Mouse (Mus musculus) intestine, embryonic 16.5 days (tissue): ENCODE measurements around the gene Stag1. TPM values are rescaled to one million over a fixed set of nuclear protein-coding genes. Genes with fewer than 3 reads are reported as not detected.
A peak's percentile ranks its signal among the peaks of the same experiment; 100 is the strongest.

ENCODE experiments used
- ATAC-seq: fragments of 200-750 bp; cut with Nextera tagmentation; 2 replicates; pipeline ENCODE4 v1.8.0; 2017; ENCODE audit warnings: moderate TSS enrichment, moderate library complexity
- H3K27ac ChIP-seq: fragments of 300-500 bp; sonication (generic); 2 replicates; pipeline ENCODE4 v1.5.1; 2014; ENCODE audit warnings: mild to moderate bottlenecking, low read length
- H3K27me3 ChIP-seq: fragments of 300-500 bp; sonication (generic); replicated peaks from 2 replicates; pipeline ENCODE4 v1.6.1; 2014; ENCODE audit warnings: low read length, control low read depth, mixed read lengths; ENCODE audit not compliant: control insufficient read depth, insufficient read depth
- H3K36me3 ChIP-seq: fragments of 300-500 bp; sonication (generic); 2 replicates; pipeline ENCODE4 v1.6.1; 2014; ENCODE audit warnings: low read length, control low read depth; ENCODE audit not compliant: control insufficient read depth, insufficient read depth
- H3K4me1 ChIP-seq: fragments of 300-500 bp; sonication (generic); 2 replicates; pipeline ENCODE4 v1.6.1; 2014; ENCODE audit warnings: low read length, control low read depth, mixed read lengths; ENCODE audit not compliant: control insufficient read depth, insufficient read depth
- H3K4me2 ChIP-seq: fragments of 300-500 bp; sonication (generic); 2 replicates; pipeline ENCODE4 v1.6.1; 2014; ENCODE audit warnings: low read depth, low read length, control low read depth
- H3K4me3 ChIP-seq: fragments of 300-500 bp; sonication (generic); 2 replicates; pipeline ENCODE4 v1.5.1; 2014; ENCODE audit warnings: mild to moderate bottlenecking, low read length
- H3K9ac ChIP-seq: fragments of 300-500 bp; sonication (generic); 2 replicates; pipeline ENCODE4 v1.6.1; 2014; ENCODE audit warnings: low read depth, low read length
- H3K9me3 ChIP-seq: fragments of 300-500 bp; sonication (generic); 2 replicates; pipeline ENCODE4 v1.6.1; 2016; ENCODE audit warnings: low read length, control low read depth; ENCODE audit not compliant: control insufficient read depth
- WGBS: fragments of 180-500 bp; shearing (Covaris S2); extraction: QIAGEN DNeasy Blood & Tissue Kit; methylation state at CpG from one replicate; pipeline ENCODE4 v1.1.7; 2014; 5-methylcytosine and 5-hydroxymethylcytosine counted together
- polyA plus RNA-seq: library from polyadenylated mRNA; unstranded; fragments of >200 nt; fragmentation: Nextera tagmentation; extraction: Ambion mirVana; gene quantifications from 2 replicates; pipeline ENCODE4 v1.2.1, GENCODE M21; 2015

Gene Stag1
- 24.8 and 29.4 TPM in 2 replicates for polyA plus RNA-seq

DNA sequence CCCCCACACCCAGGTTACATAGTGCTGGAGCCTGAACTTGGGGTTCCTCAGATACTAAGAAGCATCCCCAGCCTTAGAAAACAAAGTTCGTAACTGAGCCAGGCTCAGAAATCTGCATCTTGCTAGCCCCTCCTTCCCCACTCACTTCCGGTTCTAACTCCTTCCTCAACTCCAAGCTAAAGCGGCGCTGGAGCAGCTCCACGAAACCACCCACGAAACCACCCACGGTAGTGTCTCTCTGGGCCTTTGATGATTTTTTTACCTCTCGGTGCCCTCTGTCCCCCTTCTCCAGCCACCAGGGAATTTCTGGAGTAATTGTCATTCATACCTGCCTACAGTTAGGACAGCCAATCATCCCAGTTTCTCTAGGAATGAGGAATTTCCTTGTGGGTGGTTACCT, at the start of gene Stag1:
Gene Stag1 (plus strand): TSS at position 253 of the 400 bp plus-strand sequence.
- H3K27ac ChIP-seq: no peak within 1 kb of the TSS
- no peaks in the 10 kb centered on the region for H3K9me3 ChIP-seq
- no peak within 1 kb of the TSS for H3K4me3 ChIP-seq
- no peaks in the 10 kb centered on the region for H3K27me3 ChIP-seq
- no peak within 1 kb of the TSS for H3K4me2 ChIP-seq
- WGBS: 88% methylated on average over 8 of the region's 8 CpGs
- H3K9ac ChIP-seq: no peak within 1 kb of the TSS
- H3K36me3 ChIP-seq: no peaks in the 10 kb centered on the region
- H3K4me1 ChIP-seq: no peaks in the 10 kb centered on the region
- no peak for ATAC-seq

DNA sequence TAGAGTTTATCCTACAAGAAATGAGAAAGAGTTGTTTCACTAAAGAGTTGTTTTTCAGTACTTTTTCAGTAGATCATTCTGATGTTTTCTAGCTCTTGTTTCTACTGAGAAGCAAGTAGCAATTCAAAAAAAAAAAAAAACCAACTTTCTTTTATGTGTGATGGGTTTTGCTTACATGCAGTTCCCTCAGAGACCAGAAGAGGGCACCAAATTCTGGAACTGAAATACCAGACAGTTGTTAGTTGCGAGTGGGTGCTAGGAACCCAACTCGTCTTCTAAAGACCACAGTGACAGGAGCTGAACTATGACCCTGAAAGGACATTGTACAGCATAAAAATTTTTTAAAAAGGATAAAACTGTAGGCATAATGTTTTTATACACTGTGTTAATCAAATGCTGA, 49.3 kb upstream of the Stag1 start:
- Histone ChIP-seq H3K4me1 (peaks cover 8% of the 10 kb centered on the region), H3K9me3 (peaks cover 5% of the 10 kb centered on the region), H3K9ac (no peak overlapping the region), H3K4me2 (no peak overlapping the region), H3K27me3 (no peaks in the 10 kb centered on the region), H3K27ac (no peak overlapping the region), H3K4me3 (no peak overlapping the region), H3K36me3 (no peaks in the 10 kb centered on the region)
- 94% methylated on average over 2 of the region's 2 CpGs for WGBS
- ATAC-seq: no peak

DNA sequence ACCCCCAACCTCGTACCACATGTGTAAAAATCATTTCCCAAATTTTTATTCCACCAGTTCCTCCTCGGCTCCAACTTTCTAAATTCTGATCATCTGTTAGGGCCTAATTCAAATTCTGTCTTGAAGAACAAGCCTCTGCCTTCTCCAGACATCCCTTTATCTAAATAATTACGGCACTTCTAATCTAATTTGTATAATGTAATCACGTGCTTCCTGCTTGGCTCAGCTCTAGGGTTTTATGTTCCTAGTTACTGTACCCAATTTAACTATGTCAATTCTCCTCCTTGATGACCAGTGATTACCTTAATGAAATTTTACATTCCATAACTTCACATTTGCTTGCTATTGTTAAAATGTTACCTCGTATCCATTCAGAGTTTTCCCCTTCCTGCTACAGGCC, 41.9 kb upstream of the Stag1 start:
- Histone ChIP-seq H3K4me2 (no peak overlapping the region), H3K4me3 (no peak overlapping the region), H3K4me1 (no peaks in the 10 kb centered on the region), H3K27me3 (no peaks in the 10 kb centered on the region), H3K9ac (no peak overlapping the region), H3K36me3 (no peaks in the 10 kb centered on the region), H3K9me3 (no peaks in the 10 kb centered on the region), H3K27ac (no peak overlapping the region)
- WGBS: 60% methylated on average over 5 of the region's 5 CpGs
- ATAC-seq: no peak

DNA sequence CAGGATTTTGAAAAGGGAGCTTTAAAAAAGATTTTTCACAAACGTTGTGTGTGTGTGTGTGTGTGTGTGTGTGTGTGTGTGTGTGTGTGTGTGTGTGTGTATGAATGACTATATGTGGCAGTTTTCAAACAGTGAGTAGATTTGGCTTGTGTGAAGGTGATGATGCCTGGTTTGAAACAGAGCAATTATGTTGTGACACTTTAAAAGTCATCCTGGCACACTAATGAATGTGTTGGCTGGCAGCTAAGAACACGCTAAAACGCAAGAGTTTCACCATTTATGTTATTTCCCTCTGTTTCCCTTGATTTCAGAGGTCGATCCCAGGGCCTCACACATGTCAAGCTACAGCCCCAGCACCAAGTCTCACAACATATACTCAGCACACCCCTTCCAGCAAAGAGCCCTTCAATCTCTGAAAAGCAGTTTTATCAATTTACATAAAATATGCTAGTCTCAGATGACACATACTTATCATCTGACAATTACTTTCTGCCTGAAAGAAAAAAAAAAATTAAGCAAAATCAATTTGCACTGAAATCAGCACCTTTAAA, 39.5 kb upstream of the Stag1 start:
- no peaks in the 10 kb centered on the region for H3K4me1 ChIP-seq
- H3K4me2 ChIP-seq: no peak overlapping the region
- no peaks in the 10 kb centered on the region for H3K27me3 ChIP-seq
- no peaks in the 10 kb centered on the region for H3K9me3 ChIP-seq
- no peak for ATAC-seq
- H3K4me3 ChIP-seq: no peak overlapping the region
- H3K36me3 ChIP-seq: no peaks in the 10 kb centered on the region
- H3K27ac ChIP-seq: no peak overlapping the region
- 78% methylated on average over 4 of the region's 4 CpGs for WGBS
- H3K9ac ChIP-seq: no peak overlapping the region

DNA sequence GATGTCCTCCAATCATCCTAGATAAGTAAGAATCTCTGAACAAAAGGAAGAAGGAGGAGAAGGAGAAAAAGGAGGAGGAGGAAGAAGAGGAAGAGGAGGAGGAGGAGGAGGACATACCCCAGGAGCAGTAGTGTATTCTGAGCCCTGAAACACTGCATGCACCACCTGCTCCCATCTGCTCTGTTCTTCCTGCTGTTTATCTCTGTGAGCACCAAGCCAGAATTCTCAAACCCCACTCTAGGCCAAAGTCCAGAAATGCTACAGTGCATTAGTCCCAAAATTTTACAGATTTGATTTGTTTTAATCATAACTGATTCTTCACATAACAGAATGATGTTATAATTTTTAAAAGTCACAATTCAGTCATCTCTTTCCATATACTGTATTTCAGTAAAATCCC, 38.6 kb upstream of the Stag1 start:
- Histone ChIP-seq H3K27ac (no peak overlapping the region), H3K9ac (no peak overlapping the region), H3K27me3 (no peaks in the 10 kb centered on the region), H3K4me3 (no peak overlapping the region), H3K36me3 (no peaks in the 10 kb centered on the region), H3K4me1 (no peaks in the 10 kb centered on the region), H3K9me3 (no peaks in the 10 kb centered on the region), H3K4me2 (no peak overlapping the region)
- ATAC-seq: no peak

DNA sequence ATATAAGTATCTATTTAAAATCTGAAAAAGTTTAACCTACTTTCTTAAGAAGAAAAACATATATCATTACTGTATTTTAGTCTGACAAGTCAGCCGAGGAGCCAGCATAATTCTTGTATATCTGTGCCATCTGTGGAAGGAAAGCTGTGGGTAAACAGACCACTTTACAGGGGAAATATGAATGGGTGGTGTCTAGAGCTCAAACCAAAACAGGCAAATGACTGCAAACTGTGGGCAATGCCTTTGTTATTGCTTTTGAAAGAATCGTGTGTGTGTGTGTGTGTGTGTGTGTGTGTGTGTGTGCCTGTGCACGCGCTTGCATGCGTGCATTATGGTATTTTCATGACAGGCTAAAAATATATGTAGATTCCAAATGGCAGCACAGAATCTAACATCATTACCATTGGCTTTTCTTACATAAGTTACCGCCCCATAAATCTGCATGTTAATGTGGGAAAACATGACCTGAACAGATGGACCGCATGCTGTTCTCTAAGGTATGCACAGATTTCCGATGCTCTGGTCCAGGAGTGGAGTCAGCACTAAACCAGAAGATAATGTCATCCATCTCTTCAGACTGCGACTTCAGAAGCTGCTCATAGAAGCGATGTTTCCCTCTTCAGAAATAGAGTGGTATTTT, 37.2 kb upstream of the Stag1 start:
- Histone ChIP-seq H3K9me3 (no peaks in the 10 kb centered on the region), H3K36me3 (no peaks in the 10 kb centered on the region), H3K4me2 (no peak overlapping the region), H3K27me3 (no peaks in the 10 kb centered on the region), H3K27ac (no peak overlapping the region), H3K9ac (no peak overlapping the region), H3K4me1 (no peaks in the 10 kb centered on the region), H3K4me3 (no peak overlapping the region)
- no peak for ATAC-seq
- 83% methylated on average over 10 of the region's 10 CpGs for WGBS

DNA sequence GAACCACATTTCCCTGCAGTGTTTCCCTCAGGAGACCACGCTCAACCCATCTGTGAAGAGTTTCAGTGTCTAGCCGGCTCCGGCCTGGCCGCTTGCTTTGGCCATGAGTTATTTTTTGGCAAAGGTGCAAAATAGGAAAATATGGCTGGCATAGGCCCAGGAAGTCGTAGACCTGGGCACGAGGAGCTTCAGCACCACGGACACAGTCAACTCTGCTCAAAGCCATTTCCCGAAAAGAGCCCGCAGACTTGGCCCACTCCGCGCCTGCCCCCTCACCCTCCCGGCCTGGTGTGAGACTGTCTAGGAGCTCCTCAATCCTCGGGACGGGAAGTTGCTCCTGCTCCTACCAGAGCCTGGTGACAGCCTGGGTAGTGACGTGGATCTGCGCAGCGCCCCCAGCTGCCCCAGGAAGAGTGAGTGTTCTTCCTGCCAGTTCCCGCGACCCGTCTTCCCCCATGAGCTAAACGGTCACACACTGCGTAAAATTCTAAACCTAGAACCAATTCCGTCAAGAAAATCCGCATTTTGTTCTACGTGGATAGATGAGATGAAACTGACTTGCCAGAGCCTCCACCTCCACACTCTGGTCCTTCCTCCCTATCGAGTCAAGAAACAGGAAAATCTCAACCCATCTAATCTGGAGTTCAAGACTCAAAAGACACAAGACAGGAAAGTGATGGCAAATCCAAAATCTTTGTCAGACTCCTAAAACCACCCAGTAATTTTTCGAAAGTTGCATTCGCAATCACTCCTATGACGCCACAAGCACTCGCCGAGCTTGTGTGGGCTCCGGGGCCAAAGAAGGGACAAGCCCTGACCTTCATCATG, 27.6 kb upstream of the Stag1 start:
- 9% methylated on average over 32 of the region's 32 CpGs for WGBS
- H3K27ac ChIP-seq: no peak overlapping the region
- ATAC-seq: peak; percentile 77

DNA sequence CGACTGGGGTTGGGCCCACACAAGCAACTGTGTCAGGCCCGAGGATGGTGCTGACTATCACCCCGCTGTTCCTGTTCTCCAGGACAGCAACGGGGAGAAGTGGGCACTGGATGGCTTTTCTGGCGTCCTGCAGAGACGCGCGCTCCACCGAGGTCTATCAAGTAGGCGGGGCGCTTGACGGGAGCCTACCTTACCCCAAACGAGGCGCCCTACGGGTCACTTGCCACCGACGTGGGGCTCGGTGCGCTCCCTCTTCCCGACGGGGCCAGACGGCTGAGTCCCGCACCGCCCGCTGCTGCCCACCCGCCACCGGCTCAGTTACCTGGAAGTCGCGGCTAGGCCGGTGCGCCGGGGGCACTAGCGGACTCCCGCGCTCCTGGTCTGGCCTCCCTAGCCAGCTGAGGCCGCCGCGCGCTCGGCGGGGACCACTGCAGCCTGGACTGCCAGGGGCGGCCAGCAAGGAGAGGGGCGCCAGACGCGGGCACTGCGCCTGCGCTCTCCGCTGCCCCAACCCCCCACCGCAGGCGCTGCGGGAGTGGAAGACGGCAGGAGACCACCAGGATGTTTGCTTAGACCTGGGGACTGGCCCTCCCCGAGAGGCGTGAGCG, 26.9 kb upstream of the Stag1 start, which contains the start of gene Slc35g2:
Gene Slc35g2 (minus strand): TSS at position 465 of the 608 bp plus-strand sequence.
- Histone ChIP-seq H3K4me1 (no peaks in the 10 kb centered on the region), H3K36me3 (no peaks in the 10 kb centered on the region), H3K9me3 (no peaks in the 10 kb centered on the region), H3K27me3 (no peaks in the 10 kb centered on the region), H3K4me3 (peak within 1 kb of the TSS; percentile 76), H3K4me2 (peak within 1 kb of the TSS; percentile 96), H3K27ac (no peak within 1 kb of the TSS), H3K9ac (peak within 1 kb of the TSS; percentile 73)
- under 1% methylated on average over 48 of the region's 55 CpGs for WGBS
- peak; percentile 71 for ATAC-seq

More for the DNA sequence above, 27.6 kb upstream of the Stag1 start:
- H3K36me3 ChIP-seq: no peaks in the 10 kb centered on the region
- no peaks in the 10 kb centered on the region for H3K9me3 ChIP-seq
- H3K4me1 ChIP-seq: no peaks in the 10 kb centered on the region
- H3K4me3 ChIP-seq: peak overlapping the region; percentile 76
- H3K27me3 ChIP-seq: no peaks in the 10 kb centered on the region
- peak overlapping the region; percentile 96 for H3K4me2 ChIP-seq
- H3K9ac ChIP-seq: peak overlapping the region; percentile 73

DNA sequence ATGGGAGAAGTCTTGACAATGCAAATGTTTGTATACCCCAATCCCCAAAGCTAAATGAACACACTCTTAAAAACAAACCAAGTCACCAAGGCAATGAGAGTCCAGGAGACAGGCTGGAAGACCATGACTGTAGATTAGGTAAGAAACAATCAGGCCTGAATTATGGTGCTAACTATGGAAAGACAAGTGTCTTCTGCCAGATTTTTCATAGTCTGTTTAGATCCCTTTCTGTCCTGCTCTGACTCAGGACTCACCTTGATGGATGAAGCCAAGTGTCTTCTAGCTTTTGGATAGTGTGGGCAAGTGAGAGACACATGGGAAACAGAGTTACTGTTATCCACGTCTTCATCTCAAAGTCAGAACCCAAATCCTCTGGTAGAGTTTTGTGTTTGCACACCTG, 26.1 kb upstream of the Stag1 start:
- ATAC-seq: no peak
- no peaks in the 10 kb centered on the region for H3K4me1 ChIP-seq
- H3K27me3 ChIP-seq: no peaks in the 10 kb centered on the region
- H3K9ac ChIP-seq: no peak overlapping the region
- H3K9me3 ChIP-seq: no peaks in the 10 kb centered on the region
- no peaks in the 10 kb centered on the region for H3K36me3 ChIP-seq
- no peak overlapping the region for H3K27ac ChIP-seq
- 71% methylated on average over 1 of the region's 1 CpGs for WGBS
- H3K4me2 ChIP-seq: no peak overlapping the region
- H3K4me3 ChIP-seq: no peak overlapping the region
